Comparison of ENCODE assay signal across 9 mouse cellular contexts in the genomic region with DNA sequence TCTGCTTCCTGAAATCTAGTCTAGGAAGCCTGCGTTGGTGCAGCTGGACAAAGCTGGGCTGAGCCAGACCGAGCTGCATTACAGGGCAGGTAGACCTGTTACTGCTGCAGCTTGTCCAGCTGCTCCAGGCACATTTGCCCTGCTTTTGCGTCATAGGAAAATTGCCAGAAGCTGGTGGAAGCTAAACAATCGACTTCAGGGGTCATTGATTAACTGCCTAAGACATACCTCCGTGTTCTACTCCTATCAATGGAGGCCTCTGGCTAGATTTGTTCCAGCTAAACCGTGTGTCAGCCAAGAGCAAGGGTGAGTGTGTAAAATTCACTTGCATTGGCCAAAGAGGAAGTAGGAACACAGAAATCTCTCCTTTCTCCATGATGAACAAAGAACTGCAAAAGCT. TPM values are rescaled to one million over a fixed set of nuclear protein-coding genes. Genes with fewer than 3 reads are reported as not detected.
A peak's percentile ranks its signal among the peaks of the same experiment; 100 is the strongest.
DNase-seq lines count a peak whose midpoint lies in the region; ATAC-seq lines count a peak whose summit lies in the region.
"Had no signal": no experiment of that assay in that cellular context is flagged by ENCODE, and none has a peak within 500 bp of the region (broad histone marks: within the 10 kb centered on the region; RNA-seq: fewer than 3 reads in every experiment).

No protein-coding gene starts in this region.

- H3K4me3 ChIP-seq in limb, embryonic 15.5 days, result no peak overlapping the region
- H3K4me3 ChIP-seq in limb, embryonic 10.5 days, result no peak overlapping the region
- H3K4me3 ChIP-seq in embryonic facial prominence, embryonic 14.5 days (ENCODE audit: low read depth, low read length), result no peak overlapping the region
- no peak overlapping the region for H3K4me3 ChIP-seq in neural tube, embryonic 14.5 days (ENCODE audit: low read depth, low read length)
- H3K4me3 ChIP-seq in midbrain, embryonic 16.5 days (ENCODE audit: low read depth, low read length), result no peak overlapping the region

- H3K4me2 ChIP-seq in limb, embryonic 15.5 days, result no peak overlapping the region
- H3K4me2 ChIP-seq in embryonic facial prominence, embryonic 14.5 days (ENCODE audit: low read depth, low read length), result no peak overlapping the region
- H3K4me2 ChIP-seq in neural tube, embryonic 14.5 days (ENCODE audit: low read depth, low read length), result no peak overlapping the region
- no peak overlapping the region for H3K4me2 ChIP-seq in midbrain, embryonic 16.5 days (ENCODE audit: low read length)

- H3K9me3 ChIP-seq in limb, embryonic 15.5 days, result no peaks in the 10 kb centered on the region
- H3K9me3 ChIP-seq in limb, embryonic 10.5 days (replicated peaks), result no peaks in the 10 kb centered on the region
- H3K9me3 ChIP-seq in embryonic facial prominence, embryonic 14.5 days (ENCODE audit: control insufficient read depth, low read length), result no peaks in the 10 kb centered on the region
- no peaks in the 10 kb centered on the region for H3K9me3 ChIP-seq in neural tube, embryonic 14.5 days (ENCODE audit: control insufficient read depth, low read length)
- H3K9me3 ChIP-seq in midbrain, embryonic 16.5 days (replicated peaks; ENCODE audit: control insufficient read depth, low read length, poor library complexity, severe bottlenecking), result no peaks in the 10 kb centered on the region

- peaks cover 57% of the 10 kb centered on the region for H3K4me1 ChIP-seq in limb, embryonic 15.5 days
- H3K4me1 ChIP-seq in limb, embryonic 10.5 days, result peaks cover 16% of the 10 kb centered on the region
- H3K4me1 ChIP-seq in embryonic facial prominence, embryonic 14.5 days (ENCODE audit: control insufficient read depth, insufficient read depth, low read length), result peaks cover 48% of the 10 kb centered on the region
- H3K4me1 ChIP-seq in neural tube, embryonic 14.5 days (ENCODE audit: control insufficient read depth, insufficient read depth, low read length), result no peaks in the 10 kb centered on the region
- no peaks in the 10 kb centered on the region for H3K4me1 ChIP-seq in midbrain, embryonic 16.5 days (ENCODE audit: control insufficient read depth, insufficient read depth, low read length)

- no peak overlapping the region for H3K9ac ChIP-seq in limb, embryonic 15.5 days
- no peak overlapping the region for H3K9ac ChIP-seq in embryonic facial prominence, embryonic 14.5 days (ENCODE audit: low read depth, low read length)
- 0 out of 2 replicates have a peak overlapping the region, but pooled peaks have one; percentile 2 for H3K9ac ChIP-seq in neural tube, embryonic 14.5 days (replicated peaks; ENCODE audit: low read depth, low read length)
- no peak overlapping the region for H3K9ac ChIP-seq in midbrain, embryonic 16.5 days (ENCODE audit: low read depth, low read length)

- no peak for ATAC-seq in limb, embryonic 15.5 days (ENCODE audit: insufficient number of reproducible peaks, low FRiP score, low TSS enrichment, low read depth)
- ATAC-seq in embryonic facial prominence, embryonic 14.5 days (ENCODE audit: low read depth), result no peak
- no peak for ATAC-seq in neural tube, embryonic 14.5 days (ENCODE audit: low read depth)
- no peak for ATAC-seq in midbrain, embryonic 16.5 days

- 48% methylated on average over 6 of the region's 6 CpGs for WGBS in limb, embryonic 15.5 days
- WGBS in limb, embryonic 10.5 days, result 68% methylated on average over 6 of the region's 6 CpGs
- WGBS in embryonic facial prominence, embryonic 14.5 days, result 33% methylated on average over 6 of the region's 6 CpGs
- WGBS in neural tube, embryonic 14.5 days, result 57% methylated on average over 6 of the region's 6 CpGs
- WGBS in midbrain, embryonic 16.5 days, result 73% methylated on average over 6 of the region's 6 CpGs

- no peak for DNase-seq in limb, embryonic 10.5 days (ENCODE audit: low spot score)
- DNase-seq in embryonic facial prominence, embryonic 14.5 days (ENCODE audit: low spot score), result no peak
- DNase-seq in kidney, adult 11 months, result peak; percentile 85
- DNase-seq in right cerebral cortex, postnatal 36 days (ENCODE audit: low spot score in 2 of 2), result no peak
- DNase-seq: cerebellum, adult 9-11 months; right cerebral cortex, postnatal 14 days had no signal

- no peaks in the 10 kb centered on the region for H3K36me3 ChIP-seq in limb, embryonic 15.5 days
- H3K36me3 ChIP-seq in limb, embryonic 10.5 days, result no peaks in the 10 kb centered on the region
- H3K36me3 ChIP-seq in embryonic facial prominence, embryonic 14.5 days (ENCODE audit: control insufficient read depth, insufficient read depth, low read length), result no peaks in the 10 kb centered on the region
- no peaks in the 10 kb centered on the region for H3K36me3 ChIP-seq in neural tube, embryonic 14.5 days (ENCODE audit: control insufficient read depth, insufficient read depth, low read length)
- no peaks in the 10 kb centered on the region for H3K36me3 ChIP-seq in midbrain, embryonic 16.5 days (ENCODE audit: control insufficient read depth, insufficient read depth, low read length)

- peak overlapping the region; percentile 69 for H3K27ac ChIP-seq in limb, embryonic 15.5 days
- H3K27ac ChIP-seq in limb, embryonic 10.5 days, result no peak overlapping the region
- peak overlapping the region; percentile 78 for H3K27ac ChIP-seq in embryonic facial prominence, embryonic 14.5 days (replicated peaks; ENCODE audit: low read depth, low read length)
- no peak overlapping the region for H3K27ac ChIP-seq in neural tube, embryonic 14.5 days (ENCODE audit: low read depth, low read length)
- H3K27ac ChIP-seq in midbrain, embryonic 16.5 days (ENCODE audit: low read length), result no peak overlapping the region

- H3K27me3 ChIP-seq in limb, embryonic 15.5 days, result no peaks in the 10 kb centered on the region
- 0 out of 2 replicates have a peak, but pooled peaks cover 9% of the 10 kb centered on the region for H3K27me3 ChIP-seq in limb, embryonic 10.5 days (ENCODE audit: low read depth, poor library complexity, severe bottlenecking)
- H3K27me3 ChIP-seq in embryonic facial prominence, embryonic 14.5 days (replicated peaks; ENCODE audit: control insufficient read depth, insufficient read depth, low read length), result no peaks in the 10 kb centered on the region
- H3K27me3 ChIP-seq in neural tube, embryonic 14.5 days (ENCODE audit: control insufficient read depth, insufficient read depth, low read length), result no peaks in the 10 kb centered on the region
- 0 out of 2 replicates have a peak, but pooled peaks cover 4% of the 10 kb centered on the region for H3K27me3 ChIP-seq in midbrain, embryonic 16.5 days (ENCODE audit: control insufficient read depth, insufficient read depth, low read depth, low read length)

RNA-seq across cellular contexts. Expression of a gene that starts 6.8 kb away (rescaled TPM):
- 23.2 and 27.5 TPM in 2 replicates for polyA plus RNA-seq in limb, embryonic 15.5 days (2015; fragmentation: Nextera tagmentation; extraction: Ambion mirVana)
- polyA plus RNA-seq in limb, embryonic 10.5 days (2016; fragmentation: Nextera tagmentation; extraction: Ambion mirVana), result 4.5 and 5.5 TPM in 2 replicates
- polyA plus RNA-seq in embryonic facial prominence, embryonic 14.5 days (2014; fragmentation: Nextera tagmentation; extraction: Ambion mirVana), result 10.1 and 10.3 TPM in 2 replicates
- polyA plus RNA-seq in neural tube, embryonic 14.5 days (2014; fragmentation: Nextera tagmentation; extraction: Ambion mirVana), result 4.2 and 6.9 TPM in 2 replicates
- polyA plus RNA-seq in midbrain, embryonic 16.5 days (2015; fragmentation: Nextera tagmentation; extraction: Ambion mirVana), result 8.9 and 10.5 TPM in 2 replicates

RNA-seq across cellular contexts. Expression of a gene that starts 8.4 kb away (rescaled TPM):
- 60.2 and 70.9 TPM in 2 replicates for polyA plus RNA-seq in limb, embryonic 15.5 days (2015; fragmentation: Nextera tagmentation; extraction: Ambion mirVana)
- 43.0 and 49.7 TPM in 2 replicates for polyA plus RNA-seq in limb, embryonic 10.5 days (2016; fragmentation: Nextera tagmentation; extraction: Ambion mirVana)
- polyA plus RNA-seq in embryonic facial prominence, embryonic 14.5 days (2014; fragmentation: Nextera tagmentation; extraction: Ambion mirVana), result 49.0 and 49.5 TPM in 2 replicates
- 100 and 121 TPM in 2 replicates for polyA plus RNA-seq in neural tube, embryonic 14.5 days (2014; fragmentation: Nextera tagmentation; extraction: Ambion mirVana)
- polyA plus RNA-seq in midbrain, embryonic 16.5 days (2015; fragmentation: Nextera tagmentation; extraction: Ambion mirVana), result 102 and 104 TPM in 2 replicates

RNA-seq across cellular contexts. Expression of a gene that starts 23.4 kb away (rescaled TPM):
- 811 and 833 TPM in 2 replicates for polyA plus RNA-seq in limb, embryonic 15.5 days (2015; fragmentation: Nextera tagmentation; extraction: Ambion mirVana)
- 1,509 and 1,575 TPM in 2 replicates for polyA plus RNA-seq in limb, embryonic 10.5 days (2016; fragmentation: Nextera tagmentation; extraction: Ambion mirVana)
- 736 and 832 TPM in 2 replicates for polyA plus RNA-seq in embryonic facial prominence, embryonic 14.5 days (2014; fragmentation: Nextera tagmentation; extraction: Ambion mirVana)
- 1,611 and 1,626 TPM in 2 replicates for polyA plus RNA-seq in neural tube, embryonic 14.5 days (2014; fragmentation: Nextera tagmentation; extraction: Ambion mirVana)
- 1,852 and 1,913 TPM in 2 replicates for polyA plus RNA-seq in midbrain, embryonic 16.5 days (2015; fragmentation: Nextera tagmentation; extraction: Ambion mirVana)

RNA-seq across cellular contexts. Expression of a gene that starts 26.6 kb away (rescaled TPM):
- 13.0 and 15.0 TPM in 2 replicates for polyA plus RNA-seq in limb, embryonic 15.5 days (2015; fragmentation: Nextera tagmentation; extraction: Ambion mirVana)
- polyA plus RNA-seq in limb, embryonic 10.5 days (2016; fragmentation: Nextera tagmentation; extraction: Ambion mirVana), result 23.2 and 27.3 TPM in 2 replicates
- polyA plus RNA-seq in embryonic facial prominence, embryonic 14.5 days (2014; fragmentation: Nextera tagmentation; extraction: Ambion mirVana), result 10.2 and 14.8 TPM in 2 replicates
- 6.0 and 8.5 TPM in 2 replicates for polyA plus RNA-seq in neural tube, embryonic 14.5 days (2014; fragmentation: Nextera tagmentation; extraction: Ambion mirVana)
- 8.6 and 10.3 TPM in 2 replicates for polyA plus RNA-seq in midbrain, embryonic 16.5 days (2015; fragmentation: Nextera tagmentation; extraction: Ambion mirVana)

RNA-seq across cellular contexts. Expression of a gene that starts 46.4 kb away (rescaled TPM):
- polyA plus RNA-seq in limb, embryonic 15.5 days (2015; fragmentation: Nextera tagmentation; extraction: Ambion mirVana), result 55.5 and 59.0 TPM in 2 replicates
- polyA plus RNA-seq in limb, embryonic 10.5 days (2016; fragmentation: Nextera tagmentation; extraction: Ambion mirVana), result 61.7 and 67.1 TPM in 2 replicates
- 47.7 and 55.4 TPM in 2 replicates for polyA plus RNA-seq in embryonic facial prominence, embryonic 14.5 days (2014; fragmentation: Nextera tagmentation; extraction: Ambion mirVana)
- 15.7 and 16.9 TPM in 2 replicates for polyA plus RNA-seq in neural tube, embryonic 14.5 days (2014; fragmentation: Nextera tagmentation; extraction: Ambion mirVana)
- 13.5 and 14.6 TPM in 2 replicates for polyA plus RNA-seq in midbrain, embryonic 16.5 days (2015; fragmentation: Nextera tagmentation; extraction: Ambion mirVana)

Comparison
In these comparisons a context has a peak if more than half of its experiments do, and no peak if none do; other contexts are left out.
1. H3K27ac ChIP-seq: peak in limb, embryonic 15.5 days (single experiment) and embryonic facial prominence, embryonic 14.5 days (single experiment); none in limb, embryonic 10.5 days (single experiment), neural tube, embryonic 14.5 days (single experiment) and midbrain, embryonic 16.5 days (single experiment).